Mouse (Mus musculus): ENCODE data around the gene Cdh9. TPM values are rescaled to one million over a fixed set of nuclear protein-coding genes. Genes with fewer than 3 reads are reported as not detected.

Cdh9 gene
- polyA plus RNA-seq (2015; fragmentation: Nextera tagmentation; extraction: Ambion mirVana), result 6.3 and 8.1 TPM in 2 replicates

- 1% methylated on average over 14 of the region's 14 CpGs for WGBS
- H3K4me3 ChIP-seq, result peak within 1 kb of the TSS; percentile 42
- H3K4me1 ChIP-seq, result no peaks in the 10 kb centered on the region
- peak; percentile 90 for ATAC-seq (replicated peaks)
- H3K9me3 ChIP-seq, result no peaks in the 10 kb centered on the region
- no peaks in the 10 kb centered on the region for H3K27me3 ChIP-seq (replicated peaks)
- peak within 1 kb of the TSS; percentile 15; the same call in 1 of the 2 replicates for H3K27ac ChIP-seq
- peak within 1 kb of the TSS; percentile 19 for H3K9ac ChIP-seq
- H3K36me3 ChIP-seq (replicated peaks), result no peaks in the 10 kb centered on the region
- H3K4me2 ChIP-seq, result peak within 1 kb of the TSS; percentile 58
Observed at GRCm38 (mm10) chr15:16728470-16729011, at the start of gene Cdh9. Cdh9 (plus strand) TSS chr15:16728756.

- Histone ChIP-seq H3K9me3 (no peaks in the 10 kb centered on the region), H3K4me1 (no peaks in the 10 kb centered on the region), H3K9ac (no peak overlapping the region), H3K27me3 (replicated peaks) (no peaks in the 10 kb centered on the region), H3K4me3 (no peak overlapping the region), H3K27ac (no peak overlapping the region), H3K4me2 (no peak overlapping the region), H3K36me3 (replicated peaks) (no peaks in the 10 kb centered on the region)
- ATAC-seq (replicated peaks), result no peak
- WGBS, result 69% methylated on average over 5 of the region's 5 CpGs
Observed at GRCm38 (mm10) chr15:16679096-16679495, 49.5 kb upstream of the Cdh9 start.

GRCm38 (mm10) chr15:16699821-16700220, 28.7 kb upstream of the Cdh9 start:
- H3K9me3 ChIP-seq, result no peaks in the 10 kb centered on the region
- H3K4me2 ChIP-seq, result no peak overlapping the region
- no peak overlapping the region for H3K4me3 ChIP-seq
- H3K27ac ChIP-seq, result no peak overlapping the region
- no peak overlapping the region for H3K9ac ChIP-seq
- WGBS, result 84% methylated on average over 3 of the region's 3 CpGs
- no peaks in the 10 kb centered on the region for H3K27me3 ChIP-seq (replicated peaks)
- H3K36me3 ChIP-seq (replicated peaks), result no peaks in the 10 kb centered on the region
- no peak for ATAC-seq (replicated peaks)
- H3K4me1 ChIP-seq, result no peaks in the 10 kb centered on the region

GRCm38 (mm10) chr15:16702340-16702739, 26.2 kb upstream of the Cdh9 start:
- 76% methylated on average over 1 of the region's 1 CpGs for WGBS
- Histone ChIP-seq H3K27me3 (replicated peaks) (no peaks in the 10 kb centered on the region), H3K36me3 (replicated peaks) (no peaks in the 10 kb centered on the region), H3K4me2 (no peak overlapping the region), H3K4me3 (no peak overlapping the region), H3K27ac (no peak overlapping the region), H3K9me3 (no peaks in the 10 kb centered on the region), H3K4me1 (no peaks in the 10 kb centered on the region), H3K9ac (no peak overlapping the region)
- no peak for ATAC-seq (replicated peaks)

- H3K4me3 ChIP-seq, result no peak overlapping the region
- WGBS, result 65% methylated on average over 4 of the region's 4 CpGs
- no peaks in the 10 kb centered on the region for H3K9me3 ChIP-seq
- H3K4me2 ChIP-seq, result no peak overlapping the region
- no peaks in the 10 kb centered on the region for H3K27me3 ChIP-seq (replicated peaks)
- H3K27ac ChIP-seq, result no peak overlapping the region
- H3K36me3 ChIP-seq (replicated peaks), result no peaks in the 10 kb centered on the region
- H3K4me1 ChIP-seq, result no peaks in the 10 kb centered on the region
- H3K9ac ChIP-seq, result no peak overlapping the region
- ATAC-seq (replicated peaks), result no peak
Observed at GRCm38 (mm10) chr15:16739088-16739487, 10.5 kb downstream of the Cdh9 start.

- Histone ChIP-seq H3K4me3 (no peak overlapping the region), H3K27ac (no peak overlapping the region), H3K4me1 (no peaks in the 10 kb centered on the region), H3K36me3 (replicated peaks) (no peaks in the 10 kb centered on the region), H3K9me3 (no peaks in the 10 kb centered on the region), H3K9ac (no peak overlapping the region), H3K4me2 (no peak overlapping the region), H3K27me3 (replicated peaks) (no peaks in the 10 kb centered on the region)
- WGBS, result 93% methylated on average over 1 of the region's 1 CpGs
- ATAC-seq (replicated peaks), result no peak
Observed at GRCm38 (mm10) chr15:16746672-16747071, 18.1 kb downstream of the Cdh9 start.

- no peaks in the 10 kb centered on the region for H3K9me3 ChIP-seq
- WGBS, result 89% methylated on average over 3 of the region's 3 CpGs
- no peak for ATAC-seq (replicated peaks)
- no peaks in the 10 kb centered on the region for H3K4me1 ChIP-seq
- H3K27me3 ChIP-seq (replicated peaks), result no peaks in the 10 kb centered on the region
- no peak overlapping the region for H3K4me2 ChIP-seq
- H3K9ac ChIP-seq, result no peak overlapping the region
- H3K36me3 ChIP-seq (replicated peaks), result no peaks in the 10 kb centered on the region
- H3K27ac ChIP-seq, result no peak overlapping the region
- no peak overlapping the region for H3K4me3 ChIP-seq
Observed at GRCm38 (mm10) chr15:16763252-16763651, 34.7 kb downstream of the Cdh9 start.

- Histone ChIP-seq H3K9ac (no peak overlapping the region), H3K36me3 (replicated peaks) (no peaks in the 10 kb centered on the region), H3K9me3 (no peaks in the 10 kb centered on the region), H3K27me3 (replicated peaks) (no peaks in the 10 kb centered on the region), H3K4me3 (no peak overlapping the region), H3K4me2 (no peak overlapping the region), H3K27ac (no peak overlapping the region), H3K4me1 (no peaks in the 10 kb centered on the region)
- 19% methylated on average over 1 of the region's 1 CpGs for WGBS
- 0 out of 2 replicates have a peak, but pooled peaks have one; percentile 54 for ATAC-seq (replicated peaks)
Observed at GRCm38 (mm10) chr15:16784575-16784974, 56.0 kb downstream of the Cdh9 start.

- Histone ChIP-seq H3K9me3 (no peaks in the 10 kb centered on the region), H3K27me3 (replicated peaks) (no peaks in the 10 kb centered on the region), H3K27ac (no peak overlapping the region)
Observed at GRCm38 (mm10) chr15:16792857-16793256, 64.3 kb downstream of the Cdh9 start.

GRCm38 (mm10) chr15:16801302-16801701, 72.7 kb downstream of the Cdh9 start:
- Histone ChIP-seq H3K4me2 (no peak overlapping the region), H3K9me3 (no peaks in the 10 kb centered on the region), H3K27ac (no peak overlapping the region), H3K4me3 (no peak overlapping the region), H3K4me1 (no peaks in the 10 kb centered on the region), H3K9ac (no peak overlapping the region), H3K36me3 (replicated peaks) (no peaks in the 10 kb centered on the region), H3K27me3 (replicated peaks) (no peaks in the 10 kb centered on the region)
- ATAC-seq (replicated peaks), result no peak

More at GRCm38 (mm10) chr15:16792857-16793256, 64.3 kb downstream of the Cdh9 start:
- 85% methylated on average over 3 of the region's 3 CpGs for WGBS
- Histone ChIP-seq H3K9ac (no peak overlapping the region), H3K36me3 (replicated peaks) (no peaks in the 10 kb centered on the region), H3K4me1 (no peaks in the 10 kb centered on the region), H3K4me3 (no peak overlapping the region), H3K4me2 (no peak overlapping the region)
- ATAC-seq (replicated peaks), result no peak

- no peak overlapping the region for H3K27ac ChIP-seq
- H3K36me3 ChIP-seq (replicated peaks), result no peaks in the 10 kb centered on the region
- no peaks in the 10 kb centered on the region for H3K27me3 ChIP-seq (replicated peaks)
- WGBS, result 76% methylated on average over 3 of the region's 3 CpGs
- no peaks in the 10 kb centered on the region for H3K9me3 ChIP-seq
- no peak overlapping the region for H3K4me3 ChIP-seq
- no peak for ATAC-seq (replicated peaks)
- H3K4me1 ChIP-seq, result no peaks in the 10 kb centered on the region
- H3K4me2 ChIP-seq, result no peak overlapping the region
- H3K9ac ChIP-seq, result no peak overlapping the region
Observed at GRCm38 (mm10) chr15:16810787-16811186, 82.2 kb downstream of the Cdh9 start.

- no peak for ATAC-seq (replicated peaks)
- Histone ChIP-seq H3K9ac (no peak overlapping the region), H3K4me3 (no peak overlapping the region), H3K27ac (no peak overlapping the region), H3K27me3 (replicated peaks) (no peaks in the 10 kb centered on the region), H3K9me3 (no peaks in the 10 kb centered on the region), H3K4me1 (no peaks in the 10 kb centered on the region), H3K36me3 (replicated peaks) (no peaks in the 10 kb centered on the region), H3K4me2 (no peak overlapping the region)
- 84% methylated on average over 1 of the region's 1 CpGs for WGBS
Observed at GRCm38 (mm10) chr15:16814035-16814434, 85.5 kb downstream of the Cdh9 start.

GRCm38 (mm10) chr15:16834761-16835160, 106.2 kb downstream of the Cdh9 start:
- Histone ChIP-seq H3K9me3 (no peaks in the 10 kb centered on the region), H3K4me3 (no peak overlapping the region), H3K27me3 (replicated peaks) (no peaks in the 10 kb centered on the region), H3K4me2 (no peak overlapping the region), H3K27ac (no peak overlapping the region), H3K4me1 (no peaks in the 10 kb centered on the region), H3K36me3 (replicated peaks) (no peaks in the 10 kb centered on the region), H3K9ac (no peak overlapping the region)
- ATAC-seq (replicated peaks), result no peak
- 87% methylated on average over 1 of the region's 1 CpGs for WGBS
